Mouse (Mus musculus): ENCODE results near the gene Slc16a8. TPM values are rescaled to one million over a fixed set of nuclear protein-coding genes. Genes with fewer than 3 reads are reported as not detected.
A peak's percentile ranks its signal among the peaks of the same experiment; 100 is the strongest.

Gene Slc16a8
- total and polyA plus RNA-seq, 3 experiments = 0.08 to 0.83 TPM; not detected in 1

GRCm38 (mm10) chr15:79282434-79282833, 27.9 kb upstream of the Slc16a8 start:
- dilution Hi-C loops (cut with MboI; ENCODE audit: extremely low pct_ligation_motif_present, extremely low pct_unique_long_range_greater_than_20kb, low sequenced_read_pairs) (no loop called here), in situ Hi-C loops (cut with MboI; ENCODE audit: low pct_ligation_motif_present, low pct_unique_long_range_greater_than_20kb, low sequenced_read_pairs) (no loop called here)
- Histone ChIP-seq H3K4me2 (ENCODE audit: insufficient read depth, low read depth, poor library complexity, severe bottlenecking) (no peak overlapping the region), H3K9me3 (replicated peaks; ENCODE audit: low read length) (peaks cover 6% of the 10 kb centered on the region), H3K27ac (ENCODE audit: insufficient read depth, low read depth) (no peak overlapping the region), H3K79me2 (replicated peaks; ENCODE audit: control insufficient read depth, extremely low read depth, insufficient read depth, poor library complexity, severe bottlenecking) (no peaks in the 10 kb centered on the region), H3K9ac (ENCODE audit: insufficient read depth, low read depth) (no peak overlapping the region), H3K4me3 (replicated peaks in 1 of 3; ENCODE audit: low read depth in 2 of 3, low read length in 2 of 3, poor library complexity in 1 of 3) (peak overlapping the region in 1 of 3 experiments; percentile 26), H3K27me3 (replicated peaks) (no peaks in the 10 kb centered on the region), H3K4me1 (ENCODE audit: control insufficient read depth in 1 of 2, insufficient read depth in 2 of 2) (peaks cover 10 to 19% of the 10 kb centered on the region in 2 experiments), H3K36me3 (replicated peaks in 1 of 2; ENCODE audit: control insufficient read depth in 1 of 2, insufficient read depth in 1 of 2, low read length in 1 of 2) (peaks cover 19 to 45% of the 10 kb centered on the region in 2 experiments)
- TF ChIP-seq NELFE (IDR thresholded peaks at IDR 0.05; ENCODE audit: low read depth, low read length) = no peak
- no peak for TF ChIP-seq MAX (IDR thresholded peaks at IDR 0.05; ENCODE audit: low read length)
- no peak for TF ChIP-seq UBTF (IDR thresholded peaks at IDR 0.05; ENCODE audit: low read depth, low read length)
- TF ChIP-seq CTCF (conservative IDR thresholded peaks at IDR 0.05 in 1 of 2, IDR thresholded peaks at IDR 0.05 in 1 of 2; ENCODE audit: low read depth in 2 of 2, low read length in 2 of 2) = no peak
- no peak for TF ChIP-seq E2F4 (IDR thresholded peaks at IDR 0.05; ENCODE audit: insufficient replicate concordance, low read depth, low read length)
- no peak for TF ChIP-seq ELF1 (IDR thresholded peaks at IDR 0.05; ENCODE audit: low read depth, low read length)
- TF ChIP-seq RAD21 (IDR thresholded peaks at IDR 0.05; ENCODE audit: low read depth, low read length) = no peak
- TF ChIP-seq IRF4 (IDR thresholded peaks at IDR 0.05; ENCODE audit: low read depth, low read length) = no peak
- no peak for TF ChIP-seq CHD2 (IDR thresholded peaks at IDR 0.05; ENCODE audit: low read length)
- TF ChIP-seq EP300 (IDR thresholded peaks at IDR 0.05; ENCODE audit: low read length) = no peak
- no peak for TF ChIP-seq POLR2A (IDR thresholded peaks at IDR 0.05; ENCODE audit: low read depth, low read length)
- TF ChIP-seq SMC3 (IDR thresholded peaks at IDR 0.05; ENCODE audit: low read depth, low read length) = no peak
- no peak for TF ChIP-seq GABPA (IDR thresholded peaks at IDR 0.05; ENCODE audit: insufficient replicate concordance, low read depth, low read length)
- TF ChIP-seq JUND (conservative IDR thresholded peaks at IDR 0.05; ENCODE audit: low read depth, low read length) = no peak
- no peak for TF ChIP-seq ZKSCAN1 (IDR thresholded peaks at IDR 0.05; ENCODE audit: borderline replicate concordance, low read depth, low read length)
- TF ChIP-seq MYC (IDR thresholded peaks at IDR 0.05; ENCODE audit: low read depth, low read length) = no peak
- no peak for DNase-seq (ENCODE audit: extremely low read depth)

GRCm38 (mm10) chr15:79281389-79281788, 26.8 kb upstream of the Slc16a8 start:
- Histone ChIP-seq H3K9ac (ENCODE audit: insufficient read depth, low read depth) (peak overlapping the region; percentile 77), H3K4me2 (ENCODE audit: insufficient read depth, low read depth, poor library complexity, severe bottlenecking) (peak overlapping the region; percentile 67), H3K4me1 (ENCODE audit: control insufficient read depth in 1 of 2, insufficient read depth in 2 of 2) (peaks cover 10 to 19% of the 10 kb centered on the region in 2 experiments), H3K79me2 (replicated peaks; ENCODE audit: control insufficient read depth, extremely low read depth, insufficient read depth, poor library complexity, severe bottlenecking) (no peaks in the 10 kb centered on the region), H3K27ac (ENCODE audit: insufficient read depth, low read depth) (peak overlapping the region; percentile 56), H3K9me3 (replicated peaks; ENCODE audit: low read length) (peaks cover 8% of the 10 kb centered on the region), H3K27me3 (replicated peaks) (no peaks in the 10 kb centered on the region), H3K36me3 (replicated peaks in 1 of 2; ENCODE audit: control insufficient read depth in 1 of 2, insufficient read depth in 1 of 2, low read length in 1 of 2) (peaks cover 9 to 35% of the 10 kb centered on the region in 2 experiments), H3K4me3 (replicated peaks in 1 of 3; ENCODE audit: low read depth in 2 of 3, low read length in 2 of 3, poor library complexity in 1 of 3) (peak overlapping the region; percentile 49 to 64 (median 61))
- in situ Hi-C loops (cut with MboI; ENCODE audit: low pct_ligation_motif_present, low pct_unique_long_range_greater_than_20kb, low sequenced_read_pairs) (no loop called here), dilution Hi-C loops (cut with MboI; ENCODE audit: extremely low pct_ligation_motif_present, extremely low pct_unique_long_range_greater_than_20kb, low sequenced_read_pairs) (no loop called here)
- peak; percentile 96 for DNase-seq (ENCODE audit: extremely low read depth)
- peak; percentile 81 for TF ChIP-seq NELFE (IDR thresholded peaks at IDR 0.05; ENCODE audit: low read depth, low read length)
- no peak for TF ChIP-seq KAT2A (IDR thresholded peaks at IDR 0.05; ENCODE audit: insufficient replicate concordance, low read length)
- no peak for TF ChIP-seq ETS1 (conservative IDR thresholded peaks at IDR 0.05; ENCODE audit: low read depth, low read length)
- TF ChIP-seq USF2 (conservative IDR thresholded peaks at IDR 0.05; ENCODE audit: low read depth, low read length) = no peak
- no peak for TF ChIP-seq MAFK (IDR thresholded peaks at IDR 0.05; ENCODE audit: insufficient replicate concordance, low read length)
- TF ChIP-seq MEF2A (IDR thresholded peaks at IDR 0.05; ENCODE audit: borderline replicate concordance, low read depth, low read length) = peak; percentile 47; the same call in 1 of the 2 replicates
- TF ChIP-seq NRF1 (IDR thresholded peaks at IDR 0.05; ENCODE audit: low read depth, low read length) = no peak
- TF ChIP-seq GABPA (IDR thresholded peaks at IDR 0.05; ENCODE audit: insufficient replicate concordance, low read depth, low read length) = no peak
- TF ChIP-seq MYC (IDR thresholded peaks at IDR 0.05; ENCODE audit: low read depth, low read length) = peak; percentile 17; the same call in 1 of the 2 replicates
- TF ChIP-seq CTCF (conservative IDR thresholded peaks at IDR 0.05 in 1 of 2, IDR thresholded peaks at IDR 0.05 in 1 of 2; ENCODE audit: low read depth in 2 of 2, low read length in 2 of 2) = no peak
- TF ChIP-seq BHLHE40 (IDR thresholded peaks at IDR 0.05; ENCODE audit: low read depth, low read length) = no peak
- TF ChIP-seq TBP (conservative IDR thresholded peaks at IDR 0.05; ENCODE audit: low read depth, low read length) = peak; percentile 83
- TF ChIP-seq ZNF384 (IDR thresholded peaks at IDR 0.05; ENCODE audit: low read depth, low read length) = no peak
- TF ChIP-seq UBTF (IDR thresholded peaks at IDR 0.05; ENCODE audit: low read depth, low read length) = no peak
- TF ChIP-seq CHD1 (IDR thresholded peaks at IDR 0.05; ENCODE audit: low read depth, low read length) = no peak
- TF ChIP-seq JUN (IDR thresholded peaks at IDR 0.05; ENCODE audit: insufficient read depth, low read depth, low read length) = no peak
- TF ChIP-seq ZC3H11A (IDR thresholded peaks at IDR 0.05; ENCODE audit: low read depth, low read length) = no peak
- TF ChIP-seq EP300 (IDR thresholded peaks at IDR 0.05; ENCODE audit: low read length) = no peak
- peak; percentile 72; the same call in 1 of the 2 replicates for TF ChIP-seq TCF12 (IDR thresholded peaks at IDR 0.05; ENCODE audit: low read depth, low read length)
- no peak for TF ChIP-seq MAZ (IDR thresholded peaks at IDR 0.05; ENCODE audit: low read depth, low read length)
- TF ChIP-seq MXI1 (IDR thresholded peaks at IDR 0.05; ENCODE audit: low read depth, low read length) = peak; percentile 27; the same call in 1 of the 2 replicates
- TF ChIP-seq JUND (conservative IDR thresholded peaks at IDR 0.05; ENCODE audit: low read depth, low read length) = no peak
- TF ChIP-seq USF1 (IDR thresholded peaks at IDR 0.05; ENCODE audit: low read depth, low read length) = no peak
- no peak for TF ChIP-seq MAX (IDR thresholded peaks at IDR 0.05; ENCODE audit: low read length)
